Comparison of ENCODE assay signal across 8 mouse cellular contexts in genomic region chr7:112786556-112787225, GRCm38 (mm10).
DNase-seq lines count a peak whose midpoint lies in the region; ATAC-seq and TF ChIP-seq lines count a peak whose summit lies in the region.

No protein-coding gene starts in this region.

- H3K36me3 ChIP-seq in kidney, embryonic 14.5 days (ENCODE audit: control insufficient read depth, insufficient read depth, low read length): no peaks in the 10 kb centered on the region
- peaks cover 9% of the 10 kb centered on the region; the same call in 1 of the 2 replicates for H3K36me3 ChIP-seq in embryonic facial prominence, embryonic 10.5 days (replicated peaks)
- H3K36me3 ChIP-seq in lung, postnatal 0 days (ENCODE audit: insufficient read depth, low read length): no peaks in the 10 kb centered on the region

- H3K4me3 ChIP-seq in kidney, embryonic 14.5 days (ENCODE audit: low read length): no peak overlapping the region
- H3K4me3 ChIP-seq in embryonic facial prominence, embryonic 10.5 days: no peak overlapping the region
- no peak overlapping the region for H3K4me3 ChIP-seq in lung, postnatal 0 days (ENCODE audit: low read depth, low read length)

- no peak overlapping the region for H3K9ac ChIP-seq in kidney, embryonic 14.5 days (ENCODE audit: low read depth, low read length)
- no peak overlapping the region for H3K9ac ChIP-seq in lung, postnatal 0 days (replicated peaks; ENCODE audit: low read depth)

- H3K27me3 ChIP-seq in kidney, embryonic 14.5 days (ENCODE audit: control insufficient read depth, insufficient read depth, low read length): no peaks in the 10 kb centered on the region
- H3K27me3 ChIP-seq in embryonic facial prominence, embryonic 10.5 days (replicated peaks; ENCODE audit: low read depth, poor library complexity, severe bottlenecking): no peaks in the 10 kb centered on the region
- H3K27me3 ChIP-seq in lung, postnatal 0 days (replicated peaks; ENCODE audit: insufficient read depth, low read length): no peaks in the 10 kb centered on the region

- TF ChIP-seq CTCF in lung, postnatal 0 days (IDR thresholded peaks at IDR 0.05): no peak

- no peak overlapping the region; the same call in 1 of the 2 replicates for H3K4me2 ChIP-seq in kidney, embryonic 14.5 days (replicated peaks; ENCODE audit: low read depth, low read length)
- no peak overlapping the region for H3K4me2 ChIP-seq in lung, postnatal 0 days (replicated peaks; ENCODE audit: low read depth, low read length)

- WGBS in kidney, embryonic 14.5 days: 36% methylated on average over 7 of the region's 7 CpGs
- WGBS in embryonic facial prominence, embryonic 10.5 days: 68% methylated on average over 7 of the region's 7 CpGs
- WGBS in lung, postnatal 0 days: 25% methylated on average over 7 of the region's 7 CpGs

- intact Hi-C loops in heart, postnatal 36 days (cut with DNase I): no loop called here
- intact Hi-C loops in left cerebral cortex, postnatal 14 days (cut with DNase I): no loop called here

- DNase-seq in kidney, postnatal 10 days: no peak
- no peak for DNase-seq in embryonic facial prominence, embryonic 10.5 days (ENCODE audit: low spot score)
- peak; percentile 35 to 44 for DNase-seq in heart, postnatal 36 days
- DNase-seq in lung, postnatal 0 days (ENCODE audit: low spot score): peak; percentile 77
- DNase-seq in thymus, postnatal 0 days (ENCODE audit: low spot score): no peak
- DNase-seq in layer of hippocampus, postnatal 14 days (ENCODE audit: low spot score in 2 of 2): no peak
- no peak for DNase-seq in left cerebral cortex, postnatal 14 days (ENCODE audit: low spot score in 2 of 2)

- TF ChIP-seq EP300 in lung, postnatal 0 days (IDR thresholded peaks at IDR 0.05): peak; percentile 52

- H3K9me3 ChIP-seq in kidney, embryonic 14.5 days (ENCODE audit: control insufficient read depth, low read length): peaks cover 3% of the 10 kb centered on the region; the same call in 1 of the 2 replicates
- H3K9me3 ChIP-seq in embryonic facial prominence, embryonic 10.5 days: no peaks in the 10 kb centered on the region
- H3K9me3 ChIP-seq in lung, postnatal 0 days (ENCODE audit: low read length): no peaks in the 10 kb centered on the region

- H3K27ac ChIP-seq in kidney, embryonic 14.5 days (ENCODE audit: low read depth, low read length): peak overlapping the region; percentile 78
- H3K27ac ChIP-seq in embryonic facial prominence, embryonic 10.5 days (replicated peaks): 0 out of 2 replicates have a peak overlapping the region, but pooled peaks have one; percentile 52
- peak overlapping the region; percentile 49 for H3K27ac ChIP-seq in lung, postnatal 0 days (ENCODE audit: low read length)

- H3K4me1 ChIP-seq in kidney, embryonic 14.5 days (ENCODE audit: control insufficient read depth, insufficient read depth, low read length): peaks cover 48% of the 10 kb centered on the region
- H3K4me1 ChIP-seq in embryonic facial prominence, embryonic 10.5 days: peaks cover 57% of the 10 kb centered on the region
- peaks cover 22% of the 10 kb centered on the region for H3K4me1 ChIP-seq in lung, postnatal 0 days (ENCODE audit: insufficient read depth, low read depth, low read length)

- 0 out of 2 replicates have a peak, but pooled peaks have one; percentile 28 for ATAC-seq in kidney, embryonic 14.5 days (ENCODE audit: low FRiP score, low TSS enrichment)
- ATAC-seq in lung, postnatal 0 days: peak; percentile 24

Comparison
In these comparisons a context has a peak if more than half of its experiments do, and no peak if none do; other contexts are left out.
1. DNase-seq: peak in heart, postnatal 36 days (2 of 2) and lung, postnatal 0 days (single experiment); none in kidney, postnatal 10 days (single experiment), embryonic facial prominence, embryonic 10.5 days (single experiment), thymus, postnatal 0 days (single experiment), layer of hippocampus, postnatal 14 days (0 of 2) and left cerebral cortex, postnatal 14 days (0 of 2).
2. Peak in every context shown above with its lines, with median percentiles within 50 percentile points of each other: H3K27ac ChIP-seq.